Mouse (Mus musculus) MEL (cell line): Measurements from ENCODE around the gene Prph2. TPM values are rescaled to one million over a fixed set of nuclear protein-coding genes. Genes with fewer than 3 reads are reported as not detected.

Source experiments
- DNase-seq: peaks from one replicate; pipeline ENCODE4 v3.0.0; 2011; ENCODE audit warnings: low read depth, low spot score
- H3K27ac ChIP-seq: 2 replicates; pipeline ENCODE4 v1.5.1; 2012; ENCODE audit warnings: low read depth, mild to moderate bottlenecking, control low read depth, low read length, moderate library complexity; ENCODE audit not compliant: control insufficient read depth
- H3K27me3 ChIP-seq, 2 experiments: fragments of 150-350 bp in 1 of 2; sonication (generic) in 1 of 2; 2 replicates each; pipeline ENCODE4 v1.6.1; 2012; ENCODE audit warnings: low read length in 2 of 2, mild to moderate bottlenecking in 2 of 2, improper control_type of control experiment in 1 of 2, moderate library complexity in 1 of 2; ENCODE audit not compliant: insufficient read depth in 2 of 2, control insufficient read depth in 1 of 2
- H3K36me3 ChIP-seq, 2 experiments: 2 replicates each; pipeline ENCODE4 v1.6.1; 2012 to 2014; ENCODE audit warnings: low read length in 2 of 2, improper control_type of control experiment in 1 of 2, inconsistent platforms in 1 of 2, mild to moderate bottlenecking in 1 of 2; ENCODE audit not compliant: insufficient read depth in 2 of 2, control insufficient read depth in 1 of 2
- H3K4me1 ChIP-seq, 2 experiments: fragments of 150-350 bp in 1 of 2; sonication (generic) in 1 of 2; 2 replicates each; pipeline ENCODE4 v1.6.1; 2012; ENCODE audit warnings: low read length in 2 of 2, improper control_type of control experiment in 1 of 2, mild to moderate bottlenecking in 1 of 2; ENCODE audit not compliant: insufficient read depth in 2 of 2, control insufficient read depth in 1 of 2
- H3K4me3 ChIP-seq, 2 experiments: fragments of 150-350 bp in 1 of 2; sonication (generic) in 1 of 2; 2 replicates each; pipeline ENCODE4 v1.5.1; 2012; ENCODE audit warnings: low read depth in 2 of 2, low read length in 2 of 2, mild to moderate bottlenecking in 2 of 2, moderate library complexity in 2 of 2, control low read depth in 1 of 2, improper control_type of control experiment in 1 of 2; ENCODE audit not compliant: control insufficient read depth in 1 of 2, insufficient read depth in 1 of 2
- H3K79me2 ChIP-seq: 2 replicates; pipeline ENCODE4 v1.6.1; 2012; ENCODE audit warnings: mild to moderate bottlenecking, low read length, moderate library complexity; ENCODE audit not compliant: control insufficient read depth, poor library complexity, insufficient read depth
- H3K9ac ChIP-seq: 2 replicates; pipeline ENCODE4 v1.6.1; 2012; ENCODE audit warnings: low read depth, mild to moderate bottlenecking, control low read depth, low read length, moderate library complexity; ENCODE audit not compliant: control insufficient read depth, poor library complexity, severe bottlenecking
- H3K9me3 ChIP-seq: fragments of 150-350 bp; sonication (generic); replicated peaks from 2 replicates; pipeline ENCODE4 v1.6.1; 2012; ENCODE audit warnings: mild to moderate bottlenecking, low read length, improper control_type of control experiment, moderate library complexity; ENCODE audit not compliant: insufficient read depth
- BHLHE40 ChIP-seq: IDR thresholded peaks from 2 replicates; pipeline ENCODE4 v1.6.1; 2012; ENCODE audit warnings: low read depth, mild to moderate bottlenecking, inconsistent platforms, low read length, improper control_type of control experiment, borderline replicate concordance
- CHD2 ChIP-seq: IDR thresholded peaks from 2 replicates; pipeline ENCODE4 v1.6.1; 2011; ENCODE audit warnings: low read length, improper control_type of control experiment
- ELF1 ChIP-seq: IDR thresholded peaks from 2 replicates; pipeline ENCODE4 v1.6.1; 2014; ENCODE audit warnings: low read depth, mild to moderate bottlenecking, inconsistent platforms, low read length, improper control_type of control experiment, moderate library complexity
- HCFC1 ChIP-seq: IDR thresholded peaks from 2 replicates; pipeline ENCODE4 v1.6.1; 2012; ENCODE audit warnings: low read depth, mild to moderate bottlenecking, inconsistent platforms, low read length, improper control_type of control experiment, moderate library complexity
- MAFK ChIP-seq: IDR thresholded peaks from 2 replicates; pipeline ENCODE4 v1.6.1; 2011; ENCODE audit warnings: low read depth, mild to moderate bottlenecking, low read length, improper control_type of control experiment, borderline replicate concordance
- MEF2A ChIP-seq: IDR thresholded peaks from 2 replicates; pipeline ENCODE4 v1.6.1; 2014; ENCODE audit warnings: low read depth, mild to moderate bottlenecking, inconsistent platforms, low read length, improper control_type of control experiment; ENCODE audit not compliant: poor library complexity, insufficient replicate concordance, severe bottlenecking; ENCODE audit errors: extremely low read depth
- MXI1 ChIP-seq: IDR thresholded peaks from 2 replicates; pipeline ENCODE4 v1.6.1; 2011; ENCODE audit warnings: mild to moderate bottlenecking, low read depth, low read length, improper control_type of control experiment
- MYC ChIP-seq: IDR thresholded peaks from 2 replicates; pipeline ENCODE4 v1.6.1; 2011; ENCODE audit warnings: low read depth, mild to moderate bottlenecking, low read length, improper control_type of control experiment, moderate library complexity
- NELFE ChIP-seq: IDR thresholded peaks from 2 replicates; pipeline ENCODE4 v1.6.1; 2011; ENCODE audit warnings: low read depth, low read length, improper control_type of control experiment
- POLR2AphosphoS2 ChIP-seq: IDR thresholded peaks from 2 replicates; pipeline ENCODE4 v1.6.1; 2011; ENCODE audit warnings: low read length, improper control_type of control experiment
- POLR2AphosphoS5 ChIP-seq: IDR thresholded peaks from 2 replicates; pipeline ENCODE4 v1.6.1; 2012; ENCODE audit warnings: low read depth, borderline replicate concordance, mild to moderate bottlenecking, inconsistent platforms, low read length, moderate library complexity, mixed read lengths
- RCOR1 ChIP-seq: IDR thresholded peaks from 2 replicates; pipeline ENCODE4 v1.6.1; 2012; ENCODE audit warnings: low read depth, mild to moderate bottlenecking, inconsistent platforms, low read length, improper control_type of control experiment
- TAL1 ChIP-seq: IDR thresholded peaks from 2 replicates; pipeline ENCODE4 v1.6.1; 2012; ENCODE audit warnings: mild to moderate bottlenecking, inconsistent platforms, low read length, moderate library complexity, mixed read lengths
- TBP ChIP-seq: IDR thresholded peaks from 2 replicates; pipeline ENCODE4 v1.8.0; 2011; ENCODE audit warnings: low read depth, low read length, improper control_type of control experiment
- TCF12 ChIP-seq: IDR thresholded peaks from 2 replicates; pipeline ENCODE4 v1.6.1; 2014; ENCODE audit warnings: low read depth, mild to moderate bottlenecking, inconsistent platforms, low read length, improper control_type of control experiment, moderate library complexity
- ZKSCAN1 ChIP-seq: IDR thresholded peaks from 2 replicates; pipeline ENCODE4 v1.6.1; 2012; ENCODE audit warnings: low read depth, mild to moderate bottlenecking, inconsistent platforms, low read length, improper control_type of control experiment, moderate library complexity
- ZNF384 ChIP-seq: IDR thresholded peaks from 2 replicates; pipeline ENCODE4 v1.6.1; 2012; ENCODE audit warnings: low read depth, mild to moderate bottlenecking, inconsistent platforms, low read length, improper control_type of control experiment
- polyA plus RNA-seq, 2 experiments: library from polyadenylated mRNA; stranded (reverse) in 1 of 2; unstranded in 1 of 2; fragments of >175 nt in 1 of 2; fragments of >200 nt in 1 of 2; gene quantifications; 2 replicates each; pipeline versions ENCODE4 v1.2.1 to v1.2.4; 2012; ENCODE audit warnings: low replicate concordance in 2 of 2, low read depth in 1 of 2; ENCODE audit not compliant: insufficient read length in 2 of 2, insufficient read depth in 1 of 2, missing spikeins in 1 of 2
- total RNA-seq: library from RNA; depleted of rRNA; stranded (reverse); fragments of 300-350 nt; gene quantifications from 2 replicates; pipeline ENCODE4 v1.2.3, GENCODE M21; 2012

Prph2 gene
- total and polyA plus RNA-seq, 3 experiments = not detected

GRCm38 (mm10) chr17:46942421-46942820 is 32.2 kb downstream of the Prph2 start:
- Histone ChIP-seq H3K79me2 (no peaks in the 10 kb centered on the region), H3K4me1 (no peaks in the 10 kb centered on the region), H3K9ac (no peak overlapping the region), H3K9me3 (no peaks in the 10 kb centered on the region)
- DNase-seq = no peak
- TF ChIP-seq TBP (no peak), NELFE (no peak), BHLHE40 (no peak), POLR2AphosphoS5 (no peak), HCFC1 (no peak), POLR2AphosphoS2 (no peak), MYC (no peak), MEF2A (no peak), RCOR1 (no peak), CHD2 (no peak), MXI1 (no peak), ZKSCAN1 (no peak)
- TF ChIP-seq, all 39 proteins: peak for 0
- H3K36me3 ChIP-seq = peaks cover 0 to 21% of the 10 kb centered on the region in 2 experiments; a peak in 2 of 4 replicates
- H3K27me3 ChIP-seq = no peaks in the 10 kb centered on the region
- H3K4me3 ChIP-seq = no peak overlapping the region
- H3K27ac ChIP-seq = no peak overlapping the region

GRCm38 (mm10) chr17:46946276-46946675 is 36.0 kb downstream of the Prph2 start:
- no peak for DNase-seq
- no peak for TF ChIP-seq TCF12
- no peak for TF ChIP-seq TAL1
- TF ChIP-seq MAFK = no peak
- no peak for TF ChIP-seq ZNF384
- TF ChIP-seq ELF1 = no peak
- no peak for TF ChIP-seq ZKSCAN1
- no peak for TF ChIP-seq POLR2AphosphoS5
- TF ChIP-seq, all 39 proteins: peak for 0

More at GRCm38 (mm10) chr17:46946276-46946675, 36.0 kb downstream of the Prph2 start:
- no peak overlapping the region for H3K9ac ChIP-seq
- H3K4me1 ChIP-seq = no peaks in the 10 kb centered on the region
- no peak overlapping the region for H3K4me3 ChIP-seq
- H3K27ac ChIP-seq = no peak overlapping the region
- peaks cover 0 to 20% of the 10 kb centered on the region in 2 experiments; a peak in 2 of 4 replicates for H3K36me3 ChIP-seq
- H3K79me2 ChIP-seq = no peaks in the 10 kb centered on the region
- no peaks in the 10 kb centered on the region for H3K9me3 ChIP-seq
- H3K27me3 ChIP-seq = no peaks in the 10 kb centered on the region
